Mouse (Mus musculus): Measurements from ENCODE around the gene Lrrk1. TPM values are rescaled to one million over a fixed set of nuclear protein-coding genes. Genes with fewer than 3 reads are reported as not detected.
"Not testable (repeated sequence)": the region's sequence is repeated elsewhere in the genome, so short reads cannot be mapped to it uniquely, and the experiment has no call there.

Gene Lrrk1
- polyA plus RNA-seq, 1 experiment from 2014 or later = 4.7 TPM

DNA sequence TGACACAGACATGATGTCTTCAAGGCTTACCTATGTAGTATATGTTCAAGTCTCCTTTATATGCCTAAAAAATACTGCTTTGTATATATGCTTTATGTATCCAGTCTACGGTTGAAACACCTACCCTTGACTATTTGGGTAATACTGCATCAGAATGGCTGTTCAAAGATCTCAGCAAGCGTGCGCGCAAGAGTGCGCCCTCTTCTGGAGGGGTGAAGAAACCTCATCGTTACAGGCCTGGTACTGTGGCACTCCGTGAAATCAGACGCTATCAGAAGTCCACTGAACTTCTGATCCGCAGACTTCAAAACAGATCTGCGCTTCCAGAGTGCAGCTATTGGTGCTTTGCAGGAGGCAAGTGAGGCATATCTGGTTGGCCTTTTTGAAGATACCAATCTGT, 197.8 kb downstream of the Lrrk1 start:
- not testable (repeated sequence) for H3K4me3 ChIP-seq (replicated peaks; ENCODE audit: low read length); DNase-seq (ENCODE audit: low spot score); H3K9ac ChIP-seq; ATAC-seq (ENCODE audit: low FRiP score); H3K27me3 ChIP-seq (ENCODE audit: control insufficient read depth, insufficient read depth, low read length); H3K36me3 ChIP-seq (replicated peaks; ENCODE audit: control insufficient read depth, insufficient read depth); H3K27ac ChIP-seq; H3K4me2 ChIP-seq (replicated peaks); H3K4me1 ChIP-seq (replicated peaks; ENCODE audit: control insufficient read depth, insufficient read depth, low read length); H3K9me3 ChIP-seq (ENCODE audit: control insufficient read depth, low read length)
- 91% methylated on average over 10 of the region's 10 CpGs for WGBS

DNA sequence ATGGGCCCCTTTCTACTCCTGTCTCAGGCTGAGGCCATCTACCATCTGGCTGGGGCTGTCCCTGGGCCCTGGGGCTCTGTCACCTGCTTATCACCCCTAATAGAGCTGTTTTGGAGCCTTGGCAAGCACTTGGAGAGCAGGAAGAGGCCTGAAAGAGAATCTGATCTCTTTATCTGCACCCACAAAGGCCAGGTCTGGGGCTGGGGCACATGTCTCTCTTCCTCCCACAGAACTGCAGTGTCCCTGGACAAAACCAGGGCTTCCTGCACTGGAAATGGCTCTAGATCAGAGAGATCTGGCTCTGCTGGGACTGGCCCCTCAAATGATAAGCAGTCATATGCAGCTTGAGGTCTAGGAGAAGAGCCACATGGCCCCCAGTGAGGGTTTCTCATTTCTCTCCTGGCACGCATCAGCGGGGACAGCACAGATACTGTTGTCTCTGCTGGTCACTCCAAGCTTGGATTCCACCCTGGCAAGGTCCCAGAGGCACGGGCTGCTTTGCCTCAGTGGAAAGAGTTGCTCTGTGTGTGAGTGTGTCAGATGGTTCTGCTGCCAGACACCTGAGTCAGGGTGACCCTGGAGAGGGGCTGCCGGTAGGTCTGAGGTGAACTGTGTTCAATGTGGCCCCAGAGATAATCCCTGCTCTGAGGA, 200.4 kb downstream of the Lrrk1 start:
- no peak overlapping the region for H3K9ac ChIP-seq
- DNase-seq (ENCODE audit: low spot score) (no peak), ATAC-seq (ENCODE audit: low FRiP score) (no peak)
- H3K36me3 ChIP-seq (replicated peaks; ENCODE audit: control insufficient read depth, insufficient read depth) = no peaks in the 10 kb centered on the region
- H3K4me3 ChIP-seq (replicated peaks; ENCODE audit: low read length) = no peak overlapping the region
- H3K4me1 ChIP-seq (replicated peaks; ENCODE audit: control insufficient read depth, insufficient read depth, low read length) = no peaks in the 10 kb centered on the region
- 85% methylated on average over 4 of the region's 4 CpGs for WGBS
- H3K27ac ChIP-seq = no peak overlapping the region
- no peaks in the 10 kb centered on the region for H3K27me3 ChIP-seq (ENCODE audit: control insufficient read depth, insufficient read depth, low read length)
- H3K4me2 ChIP-seq (replicated peaks) = no peak overlapping the region
- no peaks in the 10 kb centered on the region for H3K9me3 ChIP-seq (ENCODE audit: control insufficient read depth, low read length)

DNA sequence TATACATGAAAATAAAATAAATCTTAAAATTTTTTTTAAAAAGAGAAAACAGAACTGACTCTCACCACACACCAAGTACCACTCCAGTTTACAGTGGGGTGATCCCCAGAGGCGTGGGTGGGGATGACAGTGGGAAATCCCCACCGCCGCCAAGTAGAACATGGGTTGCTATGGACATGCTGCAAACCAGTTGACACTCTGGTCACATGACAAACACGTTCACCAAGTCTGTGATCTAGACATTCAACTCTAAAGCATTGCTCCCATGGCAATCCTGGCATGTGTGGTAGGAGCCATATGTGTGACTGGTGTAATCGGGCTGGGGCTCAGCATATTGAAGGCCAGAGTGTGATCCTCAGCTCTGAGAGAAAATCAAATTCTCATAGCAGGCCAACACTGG, 202.8 kb downstream of the Lrrk1 start:
- H3K4me3 ChIP-seq (replicated peaks; ENCODE audit: low read length) = no peak overlapping the region
- ATAC-seq (ENCODE audit: low FRiP score) = no peak
- H3K4me2 ChIP-seq (replicated peaks) = no peak overlapping the region
- 92% methylated on average over 5 of the region's 5 CpGs for WGBS
- H3K36me3 ChIP-seq (replicated peaks; ENCODE audit: control insufficient read depth, insufficient read depth) = no peaks in the 10 kb centered on the region
- H3K27ac ChIP-seq = no peak overlapping the region
- DNase-seq (ENCODE audit: low spot score) = no peak
- no peaks in the 10 kb centered on the region for H3K27me3 ChIP-seq (ENCODE audit: control insufficient read depth, insufficient read depth, low read length)
- H3K9ac ChIP-seq = no peak overlapping the region
- no peaks in the 10 kb centered on the region for H3K4me1 ChIP-seq (replicated peaks; ENCODE audit: control insufficient read depth, insufficient read depth, low read length)
- no peaks in the 10 kb centered on the region for H3K9me3 ChIP-seq (ENCODE audit: control insufficient read depth, low read length)

DNA sequence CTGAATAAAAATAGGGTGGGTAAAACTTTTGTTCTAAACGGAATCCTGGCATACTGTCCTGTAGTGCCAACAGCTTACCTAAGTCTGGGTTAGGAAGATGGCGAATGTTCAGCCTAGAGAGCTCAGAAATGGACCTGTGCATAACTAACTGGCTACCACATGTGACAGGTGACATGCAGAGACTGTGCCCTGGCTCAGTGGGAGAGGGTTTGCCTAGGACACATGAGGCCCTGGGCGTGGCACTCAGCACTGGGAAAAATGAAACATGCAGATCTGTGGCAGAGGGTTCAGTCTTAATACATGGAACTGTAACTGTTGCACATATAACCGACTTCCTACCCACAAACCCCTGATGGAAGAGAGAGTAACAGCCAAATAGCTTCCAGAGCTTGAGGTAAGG, 204.1 kb downstream of the Lrrk1 start:
- Histone ChIP-seq H3K4me2 (replicated peaks) (no peak overlapping the region), H3K4me3 (replicated peaks; ENCODE audit: low read length) (no peak overlapping the region), H3K9me3 (ENCODE audit: control insufficient read depth, low read length) (no peaks in the 10 kb centered on the region), H3K27me3 (ENCODE audit: control insufficient read depth, insufficient read depth, low read length) (no peaks in the 10 kb centered on the region), H3K36me3 (replicated peaks; ENCODE audit: control insufficient read depth, insufficient read depth) (no peaks in the 10 kb centered on the region), H3K27ac (no peak overlapping the region), H3K9ac (no peak overlapping the region), H3K4me1 (replicated peaks; ENCODE audit: control insufficient read depth, insufficient read depth, low read length) (no peaks in the 10 kb centered on the region)
- WGBS = 84% methylated on average over 4 of the region's 4 CpGs
- no peak for DNase-seq (ENCODE audit: low spot score)
- ATAC-seq (ENCODE audit: low FRiP score) = no peak

DNA sequence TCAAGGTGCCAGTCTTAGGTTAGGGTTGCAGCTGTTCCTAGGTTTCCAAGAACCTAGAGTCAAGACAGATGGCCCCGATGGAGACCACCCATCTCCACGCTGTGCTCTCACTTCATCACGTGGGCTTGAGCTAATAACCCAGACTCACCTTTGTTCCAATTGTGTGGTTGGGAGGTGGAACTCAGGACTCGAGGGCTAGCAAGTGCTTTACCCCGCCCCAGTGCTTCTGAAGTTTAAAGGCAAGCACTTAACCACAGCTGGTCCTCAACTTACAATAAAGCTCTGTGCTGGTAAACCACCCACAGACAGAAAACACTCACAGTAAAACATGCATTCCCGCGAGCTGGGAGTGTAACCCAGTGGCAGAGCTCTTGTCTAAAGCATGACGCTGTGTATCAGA, 204.7 kb downstream of the Lrrk1 start:
- WGBS = 79% methylated on average over 8 of the region's 8 CpGs
- H3K4me1 ChIP-seq (replicated peaks; ENCODE audit: control insufficient read depth, insufficient read depth, low read length) = no peaks in the 10 kb centered on the region
- H3K36me3 ChIP-seq (replicated peaks; ENCODE audit: control insufficient read depth, insufficient read depth) = no peaks in the 10 kb centered on the region
- no peak overlapping the region for H3K9ac ChIP-seq
- H3K27me3 ChIP-seq (ENCODE audit: control insufficient read depth, insufficient read depth, low read length) = no peaks in the 10 kb centered on the region
- no peaks in the 10 kb centered on the region for H3K9me3 ChIP-seq (ENCODE audit: control insufficient read depth, low read length)
- ATAC-seq (ENCODE audit: low FRiP score) = no peak
- no peak overlapping the region for H3K4me2 ChIP-seq (replicated peaks)
- no peak overlapping the region for H3K4me3 ChIP-seq (replicated peaks; ENCODE audit: low read length)
- no peak for DNase-seq (ENCODE audit: low spot score)
- H3K27ac ChIP-seq = no peak overlapping the region

DNA sequence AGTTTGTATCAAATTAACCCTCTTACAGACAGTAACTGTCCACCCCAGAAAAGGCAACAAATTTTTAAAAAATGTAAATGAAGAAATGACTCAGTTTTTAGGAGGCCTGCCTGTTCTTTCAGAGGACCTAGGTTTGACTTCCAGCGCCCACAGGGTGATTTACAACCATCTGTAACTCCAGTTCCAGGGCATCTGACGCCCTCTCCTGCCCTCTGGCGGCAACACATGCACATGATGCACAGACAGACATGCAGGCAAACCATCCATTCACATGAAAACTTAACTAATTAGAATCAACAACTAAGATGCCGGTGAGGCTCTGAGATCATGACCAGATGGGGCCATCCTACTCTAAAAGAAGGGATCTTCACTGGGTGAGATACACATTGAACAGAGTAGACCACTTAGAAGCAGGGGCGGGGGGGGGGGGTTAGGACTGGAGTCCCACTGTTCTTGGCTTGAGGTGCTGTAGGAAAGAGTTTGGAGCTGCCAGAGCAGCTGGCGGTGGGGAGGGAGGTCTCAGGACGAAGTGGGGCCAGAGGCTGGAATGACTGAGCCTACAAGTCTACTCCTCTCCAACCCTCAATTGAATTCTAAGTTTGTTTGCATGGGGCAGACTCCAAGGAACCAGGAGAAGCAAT, 206.0 kb downstream of the Lrrk1 start:
- no peak overlapping the region for H3K4me3 ChIP-seq (replicated peaks; ENCODE audit: low read length)
- ATAC-seq (ENCODE audit: low FRiP score) = no peak
- no peaks in the 10 kb centered on the region for H3K36me3 ChIP-seq (replicated peaks; ENCODE audit: control insufficient read depth, insufficient read depth)
- no peak for DNase-seq (ENCODE audit: low spot score)
- no peaks in the 10 kb centered on the region for H3K9me3 ChIP-seq (ENCODE audit: control insufficient read depth, low read length)
- H3K4me1 ChIP-seq (replicated peaks; ENCODE audit: control insufficient read depth, insufficient read depth, low read length) = no peaks in the 10 kb centered on the region
- 81% methylated on average over 7 of the region's 7 CpGs for WGBS
- no peak overlapping the region for H3K4me2 ChIP-seq (replicated peaks)
- no peak overlapping the region for H3K9ac ChIP-seq
- no peak overlapping the region for H3K27ac ChIP-seq
- no peaks in the 10 kb centered on the region for H3K27me3 ChIP-seq (ENCODE audit: control insufficient read depth, insufficient read depth, low read length)

DNA sequence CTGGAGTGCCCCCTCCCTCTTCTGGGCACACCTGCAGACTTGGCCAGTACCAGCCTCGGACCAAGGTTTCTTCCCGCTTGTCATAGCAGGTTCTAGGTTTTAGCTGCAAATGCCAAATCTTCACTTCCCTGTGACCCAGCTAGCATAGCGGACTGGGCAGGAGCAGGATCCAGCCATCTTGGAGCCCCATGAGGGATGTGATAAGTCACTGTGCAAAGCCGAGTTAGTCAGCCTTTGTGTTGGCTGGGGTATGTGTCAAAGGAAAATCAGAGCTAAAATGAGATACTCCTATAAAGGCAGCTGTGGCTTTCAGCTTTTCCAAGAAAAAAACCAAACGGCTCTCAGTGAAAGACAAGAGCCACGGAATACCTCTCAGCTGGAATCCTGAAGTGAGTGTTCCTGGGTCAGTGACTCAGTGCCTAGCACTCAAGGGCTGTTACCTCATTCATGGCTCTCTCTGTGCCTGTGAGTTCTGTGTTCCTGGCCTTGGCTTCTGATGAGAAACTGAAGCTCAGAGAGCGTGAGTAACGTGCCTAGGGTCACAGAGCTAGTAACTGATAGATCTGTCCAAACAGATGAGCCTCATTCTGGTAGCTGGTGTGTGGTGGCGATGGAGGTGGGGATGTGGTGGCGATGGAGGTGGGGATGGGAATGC, 207.3 kb downstream of the Lrrk1 start:
- Histone ChIP-seq H3K4me2 (replicated peaks) (no peak overlapping the region), H3K36me3 (replicated peaks; ENCODE audit: control insufficient read depth, insufficient read depth) (peaks cover 2% of the 10 kb centered on the region; the same call in 1 of the 2 replicates), H3K4me3 (replicated peaks; ENCODE audit: low read length) (no peak overlapping the region), H3K9me3 (ENCODE audit: control insufficient read depth, low read length) (no peaks in the 10 kb centered on the region), H3K9ac (no peak overlapping the region), H3K27ac (no peak overlapping the region), H3K27me3 (ENCODE audit: control insufficient read depth, insufficient read depth, low read length) (no peaks in the 10 kb centered on the region), H3K4me1 (replicated peaks; ENCODE audit: control insufficient read depth, insufficient read depth, low read length) (no peaks in the 10 kb centered on the region)
- no peak for ATAC-seq (ENCODE audit: low FRiP score)
- DNase-seq (ENCODE audit: low spot score) = no peak
- 86% methylated on average over 10 of the region's 10 CpGs for WGBS

DNA sequence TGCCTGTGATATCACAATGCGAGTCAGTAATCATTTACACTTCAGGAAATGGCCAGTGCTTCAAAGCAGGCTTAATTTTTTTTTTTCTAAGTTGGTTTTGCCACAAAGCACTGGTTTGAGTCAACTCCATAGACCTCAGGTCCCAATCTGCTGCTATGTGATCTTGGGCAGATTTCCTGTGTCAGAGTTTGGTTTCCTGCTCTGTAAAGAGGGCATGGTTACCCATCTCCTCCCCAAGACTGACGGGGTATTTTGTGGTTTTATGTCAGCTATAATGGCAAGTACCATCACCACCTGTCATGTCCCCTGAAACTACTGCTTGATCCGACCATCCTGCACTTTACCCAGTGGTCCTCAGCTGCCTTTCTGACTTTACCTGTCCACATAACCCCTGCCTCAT, 207.9 kb downstream of the Lrrk1 start:
- Histone ChIP-seq H3K4me1 (replicated peaks; ENCODE audit: control insufficient read depth, insufficient read depth, low read length) (no peaks in the 10 kb centered on the region), H3K36me3 (replicated peaks; ENCODE audit: control insufficient read depth, insufficient read depth) (peaks cover 8% of the 10 kb centered on the region), H3K9me3 (ENCODE audit: control insufficient read depth, low read length) (no peaks in the 10 kb centered on the region), H3K4me3 (replicated peaks; ENCODE audit: low read length) (no peak overlapping the region), H3K27me3 (ENCODE audit: control insufficient read depth, insufficient read depth, low read length) (no peaks in the 10 kb centered on the region), H3K4me2 (replicated peaks) (no peak overlapping the region), H3K27ac (no peak overlapping the region), H3K9ac (no peak overlapping the region)
- no peak for ATAC-seq (ENCODE audit: low FRiP score)
- no peak for DNase-seq (ENCODE audit: low spot score)
- 84% methylated on average over 3 of the region's 3 CpGs for WGBS

DNA sequence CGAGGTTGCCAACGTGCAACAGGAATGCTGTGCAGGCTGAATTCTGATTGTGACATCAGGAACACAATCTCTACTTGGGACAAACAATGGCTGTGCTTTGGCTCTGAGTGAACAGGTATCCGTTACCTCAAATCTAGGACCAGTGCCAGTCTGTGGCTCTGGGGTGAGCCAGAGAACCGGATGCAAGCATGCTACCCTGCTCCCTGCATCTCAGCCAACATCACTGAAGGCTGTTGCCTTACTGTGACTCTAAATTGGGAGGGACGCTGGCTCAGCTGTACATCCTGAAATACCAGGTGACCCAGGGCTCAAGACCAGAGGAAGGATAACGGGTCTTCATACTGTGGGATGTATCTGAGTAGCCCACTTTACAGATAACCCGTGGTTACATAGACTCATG, 208.4 kb downstream of the Lrrk1 start:
- Histone ChIP-seq H3K9me3 (ENCODE audit: control insufficient read depth, low read length) (no peaks in the 10 kb centered on the region), H3K4me1 (replicated peaks; ENCODE audit: control insufficient read depth, insufficient read depth, low read length) (no peaks in the 10 kb centered on the region), H3K27me3 (ENCODE audit: control insufficient read depth, insufficient read depth, low read length) (no peaks in the 10 kb centered on the region), H3K27ac (no peak overlapping the region), H3K4me2 (replicated peaks) (no peak overlapping the region), H3K36me3 (replicated peaks; ENCODE audit: control insufficient read depth, insufficient read depth) (peaks cover 11% of the 10 kb centered on the region), H3K4me3 (replicated peaks; ENCODE audit: low read length) (no peak overlapping the region), H3K9ac (no peak overlapping the region)
- ATAC-seq (ENCODE audit: low FRiP score) = no peak
- 84% methylated on average over 7 of the region's 7 CpGs for WGBS
- DNase-seq (ENCODE audit: low spot score) = no peak
